Mouse (Mus musculus) G1E (cell line): Measurements from ENCODE around the gene Herc1.
A peak's percentile ranks its signal among the peaks of the same experiment; 100 is the strongest.

Source experiments
- CTCF ChIP-seq: IDR thresholded peaks from 2 replicates; pipeline ENCODE4 v1.5.1; 2012; ENCODE audit warnings: low read depth, low read length, inconsistent platforms, mixed read lengths
- GATA1 ChIP-seq: IDR thresholded peaks from 2 replicates; pipeline ENCODE4 v1.6.1; 2012; ENCODE audit warnings: borderline replicate concordance, low read length, inconsistent platforms, mixed read lengths
- POLR2AphosphoS5 ChIP-seq: IDR thresholded peaks from 2 replicates; pipeline ENCODE4 v1.6.1; 2012; ENCODE audit warnings: low read depth, low read length, inconsistent platforms; ENCODE audit not compliant: insufficient replicate concordance

- no peak for TF ChIP-seq CTCF
- peak; percentile 88; the same call in 1 of the 2 replicates for TF ChIP-seq POLR2AphosphoS5
- no peak for TF ChIP-seq GATA1
These were observed 162.1 kb downstream of the Herc1 start for GRCm38 (mm10) chr9:66512351-66512671.
